Mouse (Mus musculus): ENCODE results near the gene Gamt.

The Gamt gene

GRCm38 (mm10) chr10:80260642-80261584 lies at the start of gene Gamt, which contains the start of gene Dazap1:
TSS of gene Gamt (minus strand) at chr10:80261012.
TSS of gene Dazap1 (plus strand) at chr10:80261486.
- peak; percentile 95 for DNase-seq (ENCODE audit: low read depth)

GRCm38 (mm10) chr10:80304862-80305261 lies 44.0 kb upstream of the Gamt start:
- no peak for DNase-seq (ENCODE audit: low read depth)

GRCm38 (mm10) chr10:80304458-80304857 lies 43.6 kb upstream of the Gamt start:
- no peak for DNase-seq (ENCODE audit: low read depth)

- DNase-seq (ENCODE audit: low read depth) = no peak
Observed at GRCm38 (mm10) chr10:80302471-80302881, 41.7 kb upstream of the Gamt start.

GRCm38 (mm10) chr10:80302082-80302355 lies 41.2 kb upstream of the Gamt start:
- DNase-seq (ENCODE audit: low read depth) = no peak

- no peak for DNase-seq (ENCODE audit: low read depth)
Observed at GRCm38 (mm10) chr10:80301256-80302081, 40.7 kb upstream of the Gamt start.

- no peak for DNase-seq (ENCODE audit: low read depth)
Observed at GRCm38 (mm10) chr10:80300672-80301181, 39.9 kb upstream of the Gamt start.

GRCm38 (mm10) chr10:80299824-80300223 lies 39.0 kb upstream of the Gamt start:
- no peak for DNase-seq (ENCODE audit: low read depth)

- no peak for DNase-seq (ENCODE audit: low read depth)
Observed at GRCm38 (mm10) chr10:80299301-80299700, 38.5 kb upstream of the Gamt start.

GRCm38 (mm10) chr10:80298571-80299281 lies 37.9 kb upstream of the Gamt start:
- DNase-seq (ENCODE audit: low read depth) = no peak

GRCm38 (mm10) chr10:80297526-80298133 lies 36.8 kb upstream of the Gamt start:
- no peak for DNase-seq (ENCODE audit: low read depth)

GRCm38 (mm10) chr10:80296824-80297223 lies 36.0 kb upstream of the Gamt start:
- no peak for DNase-seq (ENCODE audit: low read depth)

GRCm38 (mm10) chr10:80295618-80296425 lies 35.0 kb upstream of the Gamt start, which contains the start of gene Apc2:
TSS of gene Apc2 (plus strand) at chr10:80295977.
- DNase-seq (ENCODE audit: low read depth) = peak; percentile 75

- no peak for DNase-seq (ENCODE audit: low read depth)
Observed at GRCm38 (mm10) chr10:80294788-80295303, 34.0 kb upstream of the Gamt start.

- DNase-seq (ENCODE audit: low read depth) = no peak
Observed at GRCm38 (mm10) chr10:80294311-80294710, 33.5 kb upstream of the Gamt start.

- DNase-seq (ENCODE audit: low read depth) = no peak
Observed at GRCm38 (mm10) chr10:80293325-80293724, 32.5 kb upstream of the Gamt start.

- DNase-seq (ENCODE audit: low read depth) = peak; percentile 93
Observed at GRCm38 (mm10) chr10:80292251-80293146, 31.7 kb upstream of the Gamt start, which contains the start of gene Rps15. TSS of gene Rps15 (plus strand) at chr10:80292453.

GRCm38 (mm10) chr10:80288657-80289056 lies 27.8 kb upstream of the Gamt start:
- no peak for DNase-seq (ENCODE audit: low read depth)

- DNase-seq (ENCODE audit: low read depth) = no peak
Observed at GRCm38 (mm10) chr10:80288097-80288496, 27.3 kb upstream of the Gamt start.
